Mouse (Mus musculus) layer of hippocampus, adult 2 months (tissue): ENCODE measurements around the gene Hist1h2bg. TPM values are rescaled to one million over a fixed set of nuclear protein-coding genes. Genes with fewer than 3 reads are reported as not detected.
A peak's percentile ranks its signal among the peaks of the same experiment; 100 is the strongest.
"Not testable (repeated sequence)": the region's sequence is repeated elsewhere in the genome, so short reads cannot be mapped to it uniquely, and the experiment has no call there.

Experiments used
- DNase-seq, 2 experiments: peaks; one replicate each; pipeline ENCODE4 v3.0.0; 2022; ENCODE audit warnings: low spot score in 2 of 2
- H3K27ac ChIP-seq: fragments of 200-600 bp; 2 replicates; pipeline ENCODE4 v1.8.1; 2022
- H3K4me3 ChIP-seq: fragments of 200-600 bp; 2 replicates; pipeline ENCODE4 v1.8.1; 2022; ENCODE audit warnings: mild to moderate bottlenecking
- CTCF ChIP-seq: fragments of 200-600 bp; conservative IDR thresholded peaks from 2 replicates; pipeline ENCODE4 v1.8.1; 2022; ENCODE audit warnings: antibody characterized with exemption, mild to moderate bottlenecking, moderate library complexity
- total RNA-seq, 2 experiments: library from RNA; stranded (reverse); gene quantifications; 2 replicates each; pipeline ENCODE4 v1.2.3; 2021

The Hist1h2bg gene
- total RNA-seq, 2 experiments from 2014 or later, result 74.0 to 78.9 TPM

GRCm38 (mm10) chr13:23546694-23547093 lies 24.5 kb upstream of the Hist1h2bg start:
- no peak for DNase-seq
- H3K4me3 ChIP-seq, result no peak overlapping the region
- H3K27ac ChIP-seq, result no peak overlapping the region
- no peak for TF ChIP-seq CTCF

GRCm38 (mm10) chr13:23550761-23551145 lies 20.4 kb upstream of the Hist1h2bg start:
- no peak for TF ChIP-seq CTCF
- DNase-seq, result no peak
- Histone ChIP-seq H3K4me3 (peak overlapping the region; percentile 58), H3K27ac (peak overlapping the region; percentile 85)

- peak; percentile 68 for TF ChIP-seq CTCF
- peak; percentile 88 to 94 for DNase-seq
These were observed 19.9 kb upstream of the Hist1h2bg start, which contains the start of gene Hist1h4f for GRCm38 (mm10) chr13:23551146-23551834. Hist1h4f (minus strand) TSS chr13:23551648.

GRCm38 (mm10) chr13:23551931-23552914 lies 19.0 kb upstream of the Hist1h2bg start:
- H3K4me3 ChIP-seq, result peak overlapping the region; percentile 58
- no peak for TF ChIP-seq CTCF
- no peak overlapping the region; the same call in 1 of the 2 replicates for H3K27ac ChIP-seq
- no peak for DNase-seq

More at GRCm38 (mm10) chr13:23551146-23551834, 19.9 kb upstream of the Hist1h2bg start, which contains the start of gene Hist1h4f:
- H3K4me3 ChIP-seq, result peak within 1 kb of the TSS; percentile 58
- H3K27ac ChIP-seq, result peak within 1 kb of the TSS; percentile 85

GRCm38 (mm10) chr13:23552962-23553361 lies 18.2 kb upstream of the Hist1h2bg start, which contains the start of gene Hist1h1d:
Hist1h1d (plus strand) TSS chr13:23553262.
- TF ChIP-seq CTCF, result no peak
- DNase-seq, result no peak
- H3K27ac ChIP-seq, result peak within 1 kb of the TSS; percentile 78; the same call in 1 of the 2 replicates
- H3K4me3 ChIP-seq, result no peak within 1 kb of the TSS

GRCm38 (mm10) chr13:23554393-23554792 lies 16.8 kb upstream of the Hist1h2bg start:
- no peak for DNase-seq
- Histone ChIP-seq H3K4me3 (peak overlapping the region; percentile 62), H3K27ac (peak overlapping the region; percentile 78)
- no peak for TF ChIP-seq CTCF

- DNase-seq, result peak; percentile 75 to 82
These were observed 16.0 kb upstream of the Hist1h2bg start for GRCm38 (mm10) chr13:23554925-23555838.

DNA sequence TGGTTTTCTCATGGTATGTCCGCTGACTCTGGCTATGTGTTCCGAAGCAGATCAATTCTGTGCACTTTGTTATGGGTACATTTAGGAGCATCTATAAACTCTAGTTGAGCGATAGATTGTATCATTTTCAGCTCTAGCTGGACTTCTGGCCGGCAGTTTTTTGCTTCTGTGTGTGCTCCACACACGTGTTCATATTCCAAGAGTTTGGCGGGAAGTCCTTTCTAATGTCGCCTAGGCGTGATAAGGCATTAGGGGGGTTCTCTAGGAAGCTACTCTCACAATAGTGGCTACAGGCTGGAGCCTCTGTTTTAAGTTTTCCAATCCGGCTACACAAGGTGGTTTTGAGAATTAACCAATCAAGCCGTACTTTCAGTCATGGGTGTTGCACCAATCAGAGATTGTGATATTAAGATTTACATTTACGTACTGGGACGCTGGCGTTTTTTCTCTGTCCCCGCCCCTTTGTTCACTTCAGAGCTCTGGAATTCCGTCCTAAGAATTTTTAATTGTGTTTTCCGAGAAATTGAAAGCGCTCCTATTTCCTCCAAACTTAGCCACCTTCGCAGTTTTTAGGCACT lies 15.3 kb upstream of the Hist1h2bg start:
- DNase-seq, result peak; percentile 66 to 85
- TF ChIP-seq CTCF, result no peak
- H3K4me3 ChIP-seq, result peak overlapping the region; percentile 62
- peak overlapping the region; percentile 78 for H3K27ac ChIP-seq

More at GRCm38 (mm10) chr13:23554925-23555838, 16.0 kb upstream of the Hist1h2bg start:
- Histone ChIP-seq H3K27ac (peak overlapping the region; percentile 78), H3K4me3 (peak overlapping the region; percentile 62)
- TF ChIP-seq CTCF, result no peak

DNA sequence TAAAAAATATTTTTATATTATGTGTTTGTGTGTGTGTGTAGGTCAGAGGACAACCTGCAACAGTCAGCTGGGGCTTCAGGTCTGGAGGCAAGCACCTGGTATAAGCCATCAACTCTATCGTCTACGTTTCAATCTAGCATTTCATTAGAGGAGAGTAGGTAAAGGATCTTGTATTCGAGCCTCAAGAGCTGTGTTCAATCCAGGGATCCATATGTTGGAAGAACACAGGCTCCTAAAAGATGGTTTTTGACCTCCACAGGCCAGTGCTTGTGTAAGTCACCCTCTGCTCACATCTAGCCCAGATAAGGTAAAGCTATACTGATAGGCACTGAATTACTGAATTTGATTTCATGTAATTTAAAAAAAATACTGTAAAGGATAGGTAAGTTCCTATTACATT lies 14.3 kb upstream of the Hist1h2bg start:
- Histone ChIP-seq H3K27ac (peak overlapping the region; percentile 78; the same call in 1 of the 2 replicates), H3K4me3 (no peak overlapping the region)
- no peak for DNase-seq
- no peak for TF ChIP-seq CTCF

GRCm38 (mm10) chr13:23560699-23561098 lies 10.5 kb upstream of the Hist1h2bg start:
- DNase-seq, H3K4me3 ChIP-seq, H3K27ac ChIP-seq: not testable (repeated sequence)

GRCm38 (mm10) chr13:23561531-23561882 lies 9.7 kb upstream of the Hist1h2bg start:
- Histone ChIP-seq H3K27ac (peak overlapping the region; percentile 97), H3K4me3 (peak overlapping the region; percentile 73)
- DNase-seq, result not testable (repeated sequence)

GRCm38 (mm10) chr13:23561883-23562659 lies 9.1 kb upstream of the Hist1h2bg start, which contains the start of gene Hist1h3e:
Hist1h3e (minus strand) TSS chr13:23562369.
- peak within 1 kb of the TSS; percentile 73 for H3K4me3 ChIP-seq
- peak within 1 kb of the TSS; percentile 97 for H3K27ac ChIP-seq
- peak; percentile 93 to 96 for DNase-seq
